Mouse (Mus musculus) forebrain, postnatal 0 days (tissue): ENCODE results near the gene Trappc10. TPM values are rescaled to one million over a fixed set of nuclear protein-coding genes. Genes with fewer than 3 reads are reported as not detected.

Experiments
- ATAC-seq: fragments of 200-750 bp; cut with Nextera tagmentation; 2 replicates; pipeline ENCODE4 v1.8.0; 2017; ENCODE audit warnings: mild to moderate bottlenecking, moderate library complexity
- DNase-seq: peaks from one replicate; pipeline ENCODE4 v3.0.0-alpha.2; 2015
- H3K27ac ChIP-seq: fragments of 300-500 bp; sonication (generic); 2 replicates; pipeline ENCODE4 v1.5.1; 2014; ENCODE audit warnings: low read depth, mild to moderate bottlenecking, antibody characterized with exemption, low read length, moderate library complexity, mixed read lengths
- H3K27me3 ChIP-seq: fragments of 300-500 bp; sonication (generic); 2 replicates; pipeline ENCODE4 v1.6.1; 2014; ENCODE audit warnings: mild to moderate bottlenecking, low read length, mixed read lengths; ENCODE audit not compliant: insufficient read depth
- H3K36me3 ChIP-seq: fragments of 300-500 bp; sonication (generic); 2 replicates; pipeline ENCODE4 v1.6.1; 2014; ENCODE audit warnings: mild to moderate bottlenecking, moderate library complexity; ENCODE audit not compliant: insufficient read depth
- H3K4me1 ChIP-seq: fragments of 300-500 bp; sonication (generic); 2 replicates; pipeline ENCODE4 v1.6.1; 2014; ENCODE audit warnings: antibody characterized with exemption; ENCODE audit not compliant: insufficient read depth
- H3K4me2 ChIP-seq: fragments of 300-500 bp; sonication (generic); 2 replicates; pipeline ENCODE4 v1.6.1; 2014; ENCODE audit warnings: low read depth, mild to moderate bottlenecking, moderate library complexity
- H3K4me3 ChIP-seq: fragments of 300-500 bp; sonication (generic); 2 replicates; pipeline ENCODE4 v1.5.1; 2014; ENCODE audit warnings: low read depth, low read length, mixed read lengths
- H3K9ac ChIP-seq: fragments of 300-500 bp; sonication (generic); 2 replicates; pipeline ENCODE4 v1.6.1; 2014; ENCODE audit warnings: mild to moderate bottlenecking
- H3K9me3 ChIP-seq: fragments of 300-500 bp; sonication (generic); 2 replicates; pipeline ENCODE4 v1.6.1; 2016; ENCODE audit warnings: low read length
- CTCF ChIP-seq: sonication (generic); IDR thresholded peaks from 2 replicates; pipeline ENCODE4 v1.5.1; 2016; ENCODE audit warnings: antibody characterized with exemption, control low read depth, low read depth
- WGBS: fragments of 180-500 bp; shearing (Covaris S2); extraction: QIAGEN DNeasy Blood & Tissue Kit; methylation state at CpG from one replicate; pipeline ENCODE4 v1.1.7; 2014; 5-methylcytosine and 5-hydroxymethylcytosine counted together
- polyA plus RNA-seq: library from polyadenylated mRNA; unstranded; fragments of >200 nt; fragmentation: Nextera tagmentation; extraction: Ambion mirVana; gene quantifications from 2 replicates; pipeline ENCODE4 v1.2.1, GENCODE M21; 2015
- total RNA-seq: library from RNA; depleted of rRNA; stranded (reverse); fragments of >200 nt; gene quantifications from 2 replicates; pipeline ENCODE4 v1.2.3, GENCODE M21; 2014

Trappc10 gene
- total and polyA plus RNA-seq, 2 experiments from 2014 or later: 31.6 to 95.2 TPM

- DNase-seq: no peak
- 0 out of 2 replicates have a peak, but pooled peaks have one; percentile 8 for ATAC-seq
- no peaks in the 10 kb centered on the region for H3K4me1 ChIP-seq
- H3K4me2 ChIP-seq: no peak overlapping the region
- no peak overlapping the region for H3K4me3 ChIP-seq
- no peaks in the 10 kb centered on the region for H3K9me3 ChIP-seq
- H3K27ac ChIP-seq: no peak overlapping the region
- peaks cover 85% of the 10 kb centered on the region for H3K36me3 ChIP-seq
- no peaks in the 10 kb centered on the region for H3K27me3 ChIP-seq
- H3K9ac ChIP-seq: no peak overlapping the region
- 85% methylated on average over 3 of the region's 3 CpGs for WGBS
- TF ChIP-seq CTCF: 0 out of 2 replicates have a peak, but pooled peaks have one; percentile 17
Observed at GRCm38 (mm10) chr10:78277835-78278234, 33.4 kb upstream of the Trappc10 start.

GRCm38 (mm10) chr10:78276242-78276641, 31.8 kb upstream of the Trappc10 start:
- WGBS: 96% methylated on average over 4 of the region's 4 CpGs

GRCm38 (mm10) chr10:78272932-78273331, 28.5 kb upstream of the Trappc10 start:
- Histone ChIP-seq H3K4me3 (no peak overlapping the region), H3K9me3 (no peaks in the 10 kb centered on the region), H3K4me1 (no peaks in the 10 kb centered on the region), H3K9ac (no peak overlapping the region), H3K4me2 (no peak overlapping the region), H3K27ac (no peak overlapping the region), H3K36me3 (peaks cover 51% of the 10 kb centered on the region), H3K27me3 (no peaks in the 10 kb centered on the region)
- DNase-seq: no peak
- 33% methylated on average over 8 of the region's 9 CpGs for WGBS
- TF ChIP-seq CTCF: no peak
- no peak for ATAC-seq

More at GRCm38 (mm10) chr10:78276242-78276641, 31.8 kb upstream of the Trappc10 start:
- Histone ChIP-seq H3K4me1 (no peaks in the 10 kb centered on the region), H3K27ac (no peak overlapping the region), H3K36me3 (peaks cover 77% of the 10 kb centered on the region), H3K9ac (no peak overlapping the region), H3K27me3 (no peaks in the 10 kb centered on the region), H3K4me3 (no peak overlapping the region), H3K9me3 (no peaks in the 10 kb centered on the region), H3K4me2 (no peak overlapping the region)
- ATAC-seq: no peak
- DNase-seq: no peak
- no peak for TF ChIP-seq CTCF

GRCm38 (mm10) chr10:78265881-78266280, 21.4 kb upstream of the Trappc10 start:
- no peak overlapping the region for H3K4me2 ChIP-seq
- ATAC-seq (no peak), DNase-seq (no peak)
- H3K27me3 ChIP-seq: no peaks in the 10 kb centered on the region
- H3K9me3 ChIP-seq: no peaks in the 10 kb centered on the region
- 66% methylated on average over 3 of the region's 3 CpGs for WGBS
- no peaks in the 10 kb centered on the region for H3K36me3 ChIP-seq
- no peaks in the 10 kb centered on the region for H3K4me1 ChIP-seq
- H3K27ac ChIP-seq: no peak overlapping the region
- no peak overlapping the region for H3K9ac ChIP-seq
- 0 out of 2 replicates have a peak, but pooled peaks have one; percentile 2 for TF ChIP-seq CTCF
- no peak overlapping the region for H3K4me3 ChIP-seq

- WGBS: 82% methylated on average over 3 of the region's 3 CpGs
Observed at GRCm38 (mm10) chr10:78264735-78265134, 20.3 kb upstream of the Trappc10 start.

GRCm38 (mm10) chr10:78260916-78261650, 16.6 kb upstream of the Trappc10 start:
- TF ChIP-seq CTCF: no peak
- Histone ChIP-seq H3K4me2 (no peak overlapping the region), H3K4me3 (no peak overlapping the region), H3K27ac (no peak overlapping the region), H3K36me3 (no peaks in the 10 kb centered on the region), H3K27me3 (no peaks in the 10 kb centered on the region), H3K9me3 (no peaks in the 10 kb centered on the region), H3K9ac (no peak overlapping the region), H3K4me1 (no peaks in the 10 kb centered on the region)
- WGBS: 69% methylated on average over 7 of the region's 7 CpGs
- DNase-seq (no peak), ATAC-seq (no peak)

More at GRCm38 (mm10) chr10:78264735-78265134, 20.3 kb upstream of the Trappc10 start:
- H3K27ac ChIP-seq: no peak overlapping the region
- no peak overlapping the region for H3K4me2 ChIP-seq
- TF ChIP-seq CTCF: no peak
- H3K4me3 ChIP-seq: no peak overlapping the region
- no peaks in the 10 kb centered on the region for H3K9me3 ChIP-seq
- H3K36me3 ChIP-seq: no peaks in the 10 kb centered on the region
- no peaks in the 10 kb centered on the region for H3K27me3 ChIP-seq
- no peak overlapping the region for H3K9ac ChIP-seq
- DNase-seq (no peak), ATAC-seq (no peak)
- no peaks in the 10 kb centered on the region for H3K4me1 ChIP-seq

- DNase-seq (no peak), ATAC-seq (peak; percentile 51; the same call in 1 of the 2 replicates)
- H3K27me3 ChIP-seq: no peaks in the 10 kb centered on the region
- TF ChIP-seq CTCF: no peak
- 32% methylated on average over 5 of the region's 5 CpGs for WGBS
- no peak overlapping the region for H3K27ac ChIP-seq
- H3K4me2 ChIP-seq: no peak overlapping the region
- no peaks in the 10 kb centered on the region for H3K9me3 ChIP-seq
- H3K4me3 ChIP-seq: no peak overlapping the region
- no peak overlapping the region for H3K9ac ChIP-seq
- no peaks in the 10 kb centered on the region for H3K4me1 ChIP-seq
- H3K36me3 ChIP-seq: no peaks in the 10 kb centered on the region
Observed at GRCm38 (mm10) chr10:78260322-78260721, 15.9 kb upstream of the Trappc10 start.
